8 mouse cellular contexts compared by ENCODE assay signal in the genomic region with DNA sequence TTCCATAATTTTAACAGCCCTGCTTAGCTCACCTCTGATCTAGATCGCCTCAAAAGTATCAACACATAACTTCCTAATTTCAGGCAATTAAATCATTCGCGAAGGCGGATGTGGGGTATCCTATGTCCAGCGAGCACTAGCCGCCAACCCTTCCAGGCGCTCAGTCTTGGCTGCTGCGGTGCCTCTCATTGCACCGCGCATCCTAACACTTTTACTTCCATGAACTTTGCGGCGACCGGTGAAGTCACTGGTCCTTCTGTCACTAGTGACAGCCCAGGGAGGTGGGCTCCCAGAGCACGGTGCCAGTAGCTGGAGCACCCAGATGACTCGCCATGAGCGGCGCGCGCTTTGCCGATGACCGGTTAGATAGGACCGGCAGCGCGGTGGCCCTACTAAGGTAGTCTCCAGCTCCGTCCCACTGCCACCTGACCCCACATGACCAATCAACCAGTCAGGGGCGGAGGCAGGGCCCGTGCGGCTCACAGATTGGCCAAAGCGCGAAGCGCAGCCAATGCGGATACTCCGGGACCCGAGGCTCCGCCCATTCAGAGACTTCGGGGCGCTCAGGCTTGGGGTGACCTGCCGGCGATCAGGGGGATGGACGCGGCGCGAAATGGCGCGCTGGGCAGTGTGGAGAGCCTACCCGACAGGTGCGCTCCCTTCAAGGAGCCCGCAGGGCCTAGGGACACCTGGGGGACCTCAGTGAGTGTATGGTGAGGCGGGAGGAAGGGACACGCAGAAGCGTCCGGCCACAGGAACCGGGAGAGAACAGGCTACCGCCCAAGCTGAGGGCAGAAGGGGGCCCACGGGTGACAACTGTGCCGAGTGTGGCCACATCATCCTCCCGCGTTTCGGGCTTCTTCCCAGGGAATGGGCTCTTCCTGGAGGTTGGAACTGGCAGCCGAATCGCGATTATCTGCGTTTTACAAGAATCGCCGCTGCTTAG. TPM values are rescaled to one million over a fixed set of nuclear protein-coding genes. Genes with fewer than 3 reads are reported as not detected.
DNase-seq lines count a peak whose midpoint lies in the region; ATAC-seq and TF ChIP-seq lines count a peak whose summit lies in the region.

TSS of gene Scly (plus strand) at position 540 of the 946 bp plus-strand sequence.

- H3K79me2 ChIP-seq in MEL (ENCODE audit: control insufficient read depth, insufficient read depth, low read length, poor library complexity): peaks cover 11% of the 10 kb centered on the region

- H3K27ac ChIP-seq in MEL (ENCODE audit: control insufficient read depth, low read depth, low read length): peak within 1 kb of the TSS; percentile 62
- no peak within 1 kb of the TSS for H3K27ac ChIP-seq in lung, embryonic 16.5 days (ENCODE audit: low read length)

- under 1% methylated on average over 64 of the region's 65 CpGs for WGBS in lung, embryonic 16.5 days

- peak within 1 kb of the TSS; percentile 84 to 92 for H3K4me3 ChIP-seq in MEL (ENCODE audit: control insufficient read depth in 1 of 2, insufficient read depth in 1 of 2, low read depth in 2 of 2, low read length in 2 of 2)
- H3K4me3 ChIP-seq in lung, embryonic 16.5 days (ENCODE audit: low read length): peak within 1 kb of the TSS; percentile 87

- peak; percentile 98 to 99 for ATAC-seq in hematopoietic stem cell, adult 5-6 weeks (replicated peaks in 1 of 2; ENCODE audit: insufficient read depth in 1 of 2, low FRiP score in 2 of 2, low TSS enrichment in 1 of 2, low read depth in 1 of 2, poor library complexity in 2 of 2, severe bottlenecking in 2 of 2)
- ATAC-seq in lung, embryonic 16.5 days (ENCODE audit: low read depth): peak; percentile 99

- H3K9me3 ChIP-seq in MEL (replicated peaks; ENCODE audit: insufficient read depth, low read length): no peaks in the 10 kb centered on the region
- no peaks in the 10 kb centered on the region for H3K9me3 ChIP-seq in lung, embryonic 16.5 days (ENCODE audit: control insufficient read depth, low read length)

- TF ChIP-seq RAD21 in MEL (IDR thresholded peaks at IDR 0.05; ENCODE audit: low read depth, low read length): no peak

- H3K4me2 ChIP-seq in lung, embryonic 16.5 days (ENCODE audit: low read depth, low read length): peak within 1 kb of the TSS; percentile 86

- TF ChIP-seq POLR2A in MEL (IDR thresholded peaks at IDR 0.05; ENCODE audit: control insufficient read depth in 1 of 2, insufficient read depth in 1 of 2, low read depth in 1 of 2, low read length in 2 of 2, poor library complexity in 1 of 2): peak; percentile 88 to 94

- H3K9ac ChIP-seq in MEL (ENCODE audit: control insufficient read depth, low read depth, low read length, poor library complexity, severe bottlenecking): peak within 1 kb of the TSS; percentile 91
- H3K9ac ChIP-seq in lung, embryonic 16.5 days (ENCODE audit: low read length): peak within 1 kb of the TSS; percentile 79

- TF ChIP-seq CTCF in MEL (IDR thresholded peaks at IDR 0.05 in 2 of 3, conservative IDR thresholded peaks at IDR 0.05 in 1 of 3; ENCODE audit: control insufficient read depth in 1 of 3, insufficient read depth in 1 of 3, low read depth in 2 of 3, low read length in 3 of 3, poor library complexity in 1 of 3, severe bottlenecking in 1 of 3): no peak

- peak; percentile 97 for DNase-seq in MEL (ENCODE audit: low read depth, low spot score)
- peak; percentile 95 for DNase-seq in cerebellum, adult 8-10 months
- peak; percentile 90 for DNase-seq in forelimb bud, embryonic 11.5 days (ENCODE audit: low read depth, low spot score)
- DNase-seq in layer of hippocampus, adult 9-10 months (ENCODE audit: low spot score): peak; percentile 87
- peak; percentile 86 for DNase-seq in ovary, postnatal 10 days (ENCODE audit: low spot score)
- peak; percentile 88 for DNase-seq in thymus, postnatal 10 days (ENCODE audit: low spot score in 2 of 2)

- peaks cover 14 to 26% of the 10 kb centered on the region in 2 experiments for H3K4me1 ChIP-seq in MEL (ENCODE audit: control insufficient read depth in 1 of 2, insufficient read depth in 2 of 2, low read length in 2 of 2)
- peaks cover 14% of the 10 kb centered on the region; the same call in 1 of the 2 replicates for H3K4me1 ChIP-seq in lung, embryonic 16.5 days (replicated peaks; ENCODE audit: control insufficient read depth, insufficient read depth, low read length)

- TF ChIP-seq EP300 in MEL (IDR thresholded peaks at IDR 0.05; ENCODE audit: low read depth in 1 of 2, low read length in 2 of 2): 0 out of 4 replicates have a peak, but pooled peaks have one; percentile 15 to 24

- no peaks in the 10 kb centered on the region for H3K27me3 ChIP-seq in MEL (ENCODE audit: control insufficient read depth in 1 of 2, insufficient read depth in 2 of 2, low read length in 2 of 2)
- H3K27me3 ChIP-seq in lung, embryonic 16.5 days (ENCODE audit: control insufficient read depth, insufficient read depth, low read depth, low read length): no peaks in the 10 kb centered on the region

- peaks cover 0 to 26% of the 10 kb centered on the region in 2 experiments; a peak in 2 of 4 replicates for H3K36me3 ChIP-seq in MEL (ENCODE audit: control insufficient read depth in 1 of 2, insufficient read depth in 2 of 2, low read length in 2 of 2)
- no peaks in the 10 kb centered on the region; the same call in 1 of the 2 replicates for H3K36me3 ChIP-seq in lung, embryonic 16.5 days (ENCODE audit: control insufficient read depth, insufficient read depth, low read length)

TF ChIP-seq in MEL, 35 proteins besides CTCF, POLR2A, EP300 and RAD21:
- TF ChIP-seq GATA1 (IDR thresholded peaks at IDR 0.05; ENCODE audit: low read depth, low read length) (no peak; the same call in 1 of the 2 replicates), USF2 (IDR thresholded peaks at IDR 0.05; ENCODE audit: borderline replicate concordance in 1 of 2, insufficient read depth in 1 of 2, low read depth in 1 of 2, low read length in 2 of 2) (peak in 1 of 2 experiments; percentile 84; a peak in 3 of 4 replicates), ZC3H11A (IDR thresholded peaks at IDR 0.05; ENCODE audit: low read depth, low read length) (no peak), MAFK (IDR thresholded peaks at IDR 0.05; ENCODE audit: borderline replicate concordance, low read depth, low read length) (no peak), BHLHE40 (IDR thresholded peaks at IDR 0.05; ENCODE audit: borderline replicate concordance, low read depth, low read length) (no peak), HCFC1 (IDR thresholded peaks at IDR 0.05; ENCODE audit: low read depth, low read length) (peak; percentile 57; the same call in 1 of the 2 replicates), ELF1 (IDR thresholded peaks at IDR 0.05; ENCODE audit: low read depth, low read length) (0 out of 2 replicates have a peak, but pooled peaks have one; percentile 7), RCOR1 (IDR thresholded peaks at IDR 0.05; ENCODE audit: low read depth, low read length) (no peak), MYC (IDR thresholded peaks at IDR 0.05; ENCODE audit: low read depth, low read length) (peak; percentile 46; the same call in 1 of the 2 replicates), NELFE (IDR thresholded peaks at IDR 0.05; ENCODE audit: low read depth, low read length) (peak; percentile 84), MEF2A (IDR thresholded peaks at IDR 0.05; ENCODE audit: extremely low read depth, insufficient replicate concordance, low read depth, low read length, poor library complexity, severe bottlenecking) (no peak), ETS1 (IDR thresholded peaks at IDR 0.05; ENCODE audit: low read depth, low read length) (no peak), USF1 (IDR thresholded peaks at IDR 0.05; ENCODE audit: low read depth, low read length) (peak; percentile 99), POLR2AphosphoS2 (IDR thresholded peaks at IDR 0.05; ENCODE audit: low read length) (peak; percentile 92), UBTF (IDR thresholded peaks at IDR 0.05; ENCODE audit: borderline replicate concordance, insufficient read depth, low read depth, low read length) (no peak), TBP (IDR thresholded peaks at IDR 0.05; ENCODE audit: low read depth, low read length) (peak; percentile 54; the same call in 1 of the 2 replicates), POLR2AphosphoS5 (IDR thresholded peaks at IDR 0.05; ENCODE audit: borderline replicate concordance, low read depth, low read length) (no peak), ZNF384 (IDR thresholded peaks at IDR 0.05; ENCODE audit: low read depth, low read length) (no peak), MXI1 (IDR thresholded peaks at IDR 0.05; ENCODE audit: low read depth, low read length) (peak; percentile 23), MAX (IDR thresholded peaks at IDR 0.05; ENCODE audit: low read length) (peak; percentile 81; the same call in 1 of the 2 replicates), KAT2A (conservative IDR thresholded peaks at IDR 0.05; ENCODE audit: low read depth, low read length) (no peak; the same call in 1 of the 2 replicates), JUND (IDR thresholded peaks at IDR 0.05; ENCODE audit: low read depth, low read length) (no peak), TCF12 (IDR thresholded peaks at IDR 0.05; ENCODE audit: low read depth, low read length) (peak; percentile 43; the same call in 1 of the 2 replicates), MAZ (IDR thresholded peaks at IDR 0.05; ENCODE audit: low read depth, low read length) (no peak), MYB (IDR thresholded peaks at IDR 0.05; ENCODE audit: low read depth, low read length) (no peak), CHD2 (IDR thresholded peaks at IDR 0.05; ENCODE audit: low read length) (no peak), SMC3 (IDR thresholded peaks at IDR 0.05; ENCODE audit: low read depth, low read length) (no peak), SIN3A (IDR thresholded peaks at IDR 0.05; ENCODE audit: low read length) (peak; percentile 67), ZKSCAN1 (IDR thresholded peaks at IDR 0.05; ENCODE audit: low read depth, low read length) (peak; percentile 98), CHD1 (IDR thresholded peaks at IDR 0.05; ENCODE audit: low read depth, low read length) (no peak), ZMIZ1 (IDR thresholded peaks at IDR 0.05; ENCODE audit: low read depth, low read length) (peak; percentile 83)

RNA-seq across cellular contexts. Expression of gene Scly, which starts in this region (rescaled TPM):
- 19.3 and 23.1 TPM in 2 replicates for total RNA-seq in MEL (2012; rRNA removed)
- polyA plus RNA-seq in MEL (2012; ENCODE audit: insufficient read depth in 1 of 2, insufficient read length in 2 of 2, low read depth in 1 of 2, low replicate concordance in 2 of 2, missing spikeins in 1 of 2): 10 to 100 TPM in 1 of 2 experiments, not detected in 1; 48.8 TPM
- 20.7 and 22.1 TPM in 2 replicates for total RNA-seq in hematopoietic stem cell, adult 5-6 weeks (2017)
- polyA plus RNA-seq in lung, embryonic 16.5 days (2015; fragmentation: Nextera tagmentation; extraction: Ambion mirVana): 16.7 and 19.0 TPM in 2 replicates
